Mouse (Mus musculus): ENCODE data around the gene Dync1i1.

Dync1i1 gene

GRCm38 (mm10) chr6:6075940-6076447, 350.6 kb downstream of the Dync1i1 start:
- no peak for DNase-seq

DNA sequence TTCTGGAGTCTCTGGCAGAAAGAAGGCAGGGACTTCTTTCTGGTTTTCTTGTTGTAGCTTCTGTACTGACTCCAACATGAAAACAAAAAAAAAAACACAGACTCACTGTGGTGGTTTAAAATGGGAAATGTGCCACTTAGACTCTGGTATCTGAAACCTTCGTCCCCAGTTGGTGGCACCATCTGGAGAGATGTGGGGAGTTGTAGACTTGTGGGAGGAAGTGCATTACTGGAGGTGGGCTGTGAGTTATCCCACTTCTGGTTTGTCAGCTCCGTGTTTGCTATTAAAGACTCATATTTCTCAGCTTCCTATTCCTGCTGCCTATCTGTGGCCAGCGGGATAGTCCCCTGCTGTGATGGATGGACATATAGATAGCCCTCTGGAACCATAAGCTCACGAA, 351.8 kb downstream of the Dync1i1 start:
- DNase-seq = no peak
